Mouse (Mus musculus) adrenal gland, adult 2 months (tissue): Measurements from ENCODE around the gene Fam204a. TPM values are rescaled to one million over a fixed set of nuclear protein-coding genes. Genes with fewer than 3 reads are reported as not detected.
A peak's percentile ranks its signal among the peaks of the same experiment; 100 is the strongest.

ENCODE experiments used
- DNase-seq: peaks from one replicate; pipeline ENCODE4 v3.0.0; 2021
- long read RNA-seq: library from polyadenylated mRNA; stranded (forward); transcript quantifications from one replicate; pipeline ENCODE4 v2.0.0, GENCODE M21; 2021
- polyA plus RNA-seq: library from polyadenylated mRNA; depleted of rRNA; stranded (reverse); fragments of >200 nt; gene quantifications from 2 replicates; pipeline ENCODE4 v1.2.3, GENCODE M21; 2012; rRNA removed
- total RNA-seq, 2 experiments: library from RNA; stranded (reverse); gene quantifications; 2 replicates each; pipeline ENCODE4 v1.2.3; 2021

Gene Fam204a
- 10 to 100 TPM; 23.1 to 32.7 TPM for total RNA-seq
- polyA plus RNA-seq, result 4.4 and 7.6 TPM in 2 replicates
- long read RNA-seq, transcript Fam204a-201 (8 exons, 2,035 nt), result major isoform, 7 of 32 reads
- long read RNA-seq, transcript Fam204a-206 (8 exons, 951 nt), result minor isoform, 6 of 32 reads
- long read RNA-seq, partial matches to known transcripts, result 1 of 32 reads
- long read RNA-seq, other reads (novel, unspliced or antisense), result 18 of 32 reads

DNA sequence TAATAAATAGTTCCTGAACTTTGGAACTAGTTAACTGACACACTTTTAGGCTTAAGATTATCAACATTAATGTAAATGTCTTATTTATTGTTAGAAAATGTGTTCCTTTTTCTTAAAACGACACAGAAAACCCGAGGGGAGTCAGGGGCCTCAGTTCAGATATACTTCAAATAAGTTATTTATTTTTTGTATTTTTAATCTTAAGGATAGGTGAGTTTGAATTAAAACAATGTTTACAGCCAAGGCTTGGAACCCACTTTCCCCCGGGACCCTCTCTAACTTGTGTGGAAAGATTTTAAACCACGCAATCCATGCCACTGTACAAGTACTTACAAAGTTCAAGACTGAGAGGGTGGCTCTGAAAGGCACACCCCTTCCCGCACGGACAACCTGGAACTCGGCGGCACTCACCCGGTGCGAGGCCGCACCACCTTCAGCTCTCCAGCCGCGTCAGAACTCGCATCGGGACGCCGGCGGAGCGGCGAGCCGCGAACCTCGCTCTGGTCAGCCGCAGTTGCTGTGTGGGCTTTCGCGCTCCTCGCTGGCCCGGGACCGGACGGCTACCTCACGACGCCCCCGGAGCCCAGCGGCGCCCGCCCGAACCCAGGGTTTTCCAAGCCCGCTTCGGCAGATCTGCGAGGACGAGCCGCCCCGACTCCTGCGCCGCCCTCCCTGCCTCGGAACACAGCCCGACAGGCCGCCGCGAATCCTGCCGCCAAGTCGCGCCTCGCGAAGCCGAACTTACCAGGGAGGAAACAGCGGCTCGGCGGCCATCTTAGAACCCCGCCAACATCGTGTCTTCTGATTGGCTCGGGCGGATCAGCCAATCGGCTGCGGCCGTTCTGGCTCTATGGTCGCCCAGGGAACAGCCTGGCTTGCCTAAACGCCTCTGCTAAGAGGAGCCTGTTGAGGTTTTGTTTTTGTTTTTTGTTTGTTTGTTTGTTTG is at the start of gene Fam204a:
Gene Fam204a (minus strand): TSS at position 803 of the 946 bp plus-strand sequence.
- DNase-seq, result peak; percentile 96

DNA sequence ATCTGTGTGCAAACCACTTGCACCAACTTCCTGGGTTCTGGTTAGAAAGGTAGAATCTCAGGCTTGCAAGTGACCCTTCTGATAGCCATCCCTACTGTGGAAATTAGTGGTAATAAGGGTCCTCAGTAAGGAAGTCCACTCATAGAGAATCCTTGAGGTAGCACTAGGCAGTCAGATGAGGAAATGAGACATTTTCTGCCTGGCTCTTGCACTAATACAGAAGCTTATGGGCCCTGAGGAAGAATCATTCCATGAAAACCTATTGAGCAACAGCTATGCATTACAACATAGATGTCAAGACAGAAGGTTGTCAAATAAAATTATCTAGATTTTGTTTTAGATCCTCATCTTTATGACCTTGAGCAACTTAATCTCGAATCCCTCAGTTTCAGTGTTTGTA is 39.3 kb upstream of the Fam204a start:
- no peak for DNase-seq

DNA sequence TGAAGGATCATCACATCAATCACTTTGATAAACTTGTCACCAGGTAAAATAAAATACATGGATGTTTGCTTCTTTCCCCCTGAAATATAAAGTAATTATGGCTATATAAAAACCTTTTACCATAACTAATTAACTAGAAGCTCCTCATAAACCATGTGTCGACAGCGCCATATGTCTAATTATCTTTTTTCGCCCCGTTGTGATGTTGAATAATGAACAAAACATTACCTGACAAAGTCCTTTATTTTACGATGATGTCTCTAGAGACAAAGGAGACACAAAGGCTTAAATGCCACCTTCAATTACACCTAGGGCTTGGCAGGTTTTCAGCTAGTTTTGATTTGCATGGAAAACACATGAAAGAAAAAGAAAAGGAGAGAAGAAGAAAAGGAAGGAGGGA is 34.2 kb upstream of the Fam204a start:
- no peak for DNase-seq

- DNase-seq, result no peak
Observed at GRCm38 (mm10) chr19:60252021-60252420, 25.5 kb upstream of the Fam204a start.

DNA sequence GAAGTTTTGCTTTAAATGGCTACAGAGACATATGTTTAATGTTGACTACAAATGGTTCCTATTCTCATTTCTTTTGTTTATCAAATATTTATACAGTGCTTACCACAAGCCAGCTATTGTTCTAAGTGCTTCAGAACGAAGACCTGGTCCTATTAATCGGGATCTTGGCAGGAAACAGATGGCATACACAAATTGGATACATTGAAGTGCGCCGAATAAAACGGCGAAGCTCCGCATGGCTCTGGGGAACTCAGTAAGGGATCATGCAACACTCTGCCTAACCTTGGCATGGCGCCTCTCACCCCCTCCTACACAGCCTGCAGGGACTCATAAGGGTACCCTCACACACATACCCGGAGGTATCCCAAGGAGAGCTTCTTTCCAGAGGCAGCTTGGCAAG is 24.7 kb upstream of the Fam204a start:
- no peak for DNase-seq

DNA sequence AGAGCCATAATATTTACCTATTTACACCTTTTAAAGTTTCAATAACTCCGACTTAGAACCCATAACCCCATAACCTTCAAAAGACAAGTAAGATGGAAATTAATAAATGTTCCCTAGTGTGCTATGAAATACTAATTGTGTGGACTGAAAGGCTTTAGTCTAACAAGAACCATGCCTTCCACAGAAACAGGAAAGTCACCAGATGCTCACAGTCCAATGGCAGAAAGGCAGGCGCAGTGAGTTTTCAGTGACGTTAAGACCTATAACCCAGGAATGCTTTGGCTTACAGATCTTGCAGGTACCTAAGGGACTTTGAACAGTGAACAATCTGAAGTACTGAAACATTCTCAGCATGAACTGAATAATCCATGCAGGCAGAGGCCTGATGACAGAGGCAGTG is 18.7 kb upstream of the Fam204a start:
- DNase-seq, result no peak

DNA sequence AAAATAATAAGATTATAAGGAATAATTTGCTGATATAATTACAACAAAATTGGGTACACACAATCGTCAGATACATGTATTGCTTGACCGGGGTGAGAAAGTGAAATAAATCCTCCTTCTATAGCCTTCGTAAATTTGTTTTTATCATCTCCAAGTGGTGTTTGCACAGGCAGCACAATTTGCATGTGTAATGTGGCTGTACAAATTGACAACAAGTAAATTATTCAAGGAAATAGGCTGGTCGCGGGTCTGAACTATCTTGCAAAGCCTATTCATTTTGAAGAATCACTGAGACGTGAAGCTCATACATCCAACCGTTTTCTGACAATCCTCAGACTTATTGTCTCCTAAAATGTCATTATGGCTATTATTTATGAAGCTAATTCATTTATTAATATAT is 16.1 kb upstream of the Fam204a start:
- DNase-seq, result no peak

- DNase-seq, result no peak
Observed at GRCm38 (mm10) chr19:60241916-60242602, 15.6 kb upstream of the Fam204a start.

GRCm38 (mm10) chr19:60231542-60231941 is 5.0 kb upstream of the Fam204a start:
- DNase-seq, result no peak

- DNase-seq, result no peak
Observed at GRCm38 (mm10) chr19:60226845-60227235, 339 bp upstream of the Fam204a start.

DNA sequence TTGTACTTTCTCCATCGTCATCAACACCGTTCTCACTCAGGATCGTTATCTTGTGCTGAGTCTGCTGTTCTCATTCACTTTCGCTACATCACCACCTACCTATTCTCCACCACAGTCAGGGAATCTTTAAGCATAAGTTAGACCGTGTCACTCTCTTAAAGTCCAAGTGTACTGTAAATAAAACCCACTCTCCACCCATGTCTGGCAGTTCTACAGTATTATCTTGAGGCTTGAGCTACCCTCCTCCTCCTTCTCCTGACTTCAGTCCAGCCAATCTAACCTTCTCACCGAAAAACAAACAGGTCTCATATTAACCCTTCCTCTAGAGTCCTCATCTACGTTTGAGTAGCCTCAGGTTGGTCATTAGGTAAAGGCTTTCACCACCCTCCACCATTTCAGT is 7.1 kb downstream of the Fam204a start:
- DNase-seq, result no peak

DNA sequence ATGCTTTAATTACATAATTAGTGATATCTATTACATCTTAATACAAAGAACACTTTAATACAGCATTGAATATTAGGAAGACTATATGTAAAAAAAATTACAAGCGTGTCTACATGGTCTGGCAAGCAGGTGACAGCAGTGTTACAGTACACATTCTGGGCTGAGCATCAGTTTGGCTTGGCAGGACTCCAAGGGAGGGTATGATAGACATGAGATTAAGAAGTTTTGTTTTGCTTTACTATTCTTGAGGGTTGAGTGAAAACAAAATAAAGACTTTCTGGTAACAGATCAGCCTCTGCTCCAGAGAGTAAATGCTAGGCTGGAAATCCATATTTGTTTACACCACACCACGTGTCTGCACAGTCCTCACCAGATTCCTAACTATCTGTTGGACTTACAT is 8.5 kb downstream of the Fam204a start:
- DNase-seq, result no peak

DNA sequence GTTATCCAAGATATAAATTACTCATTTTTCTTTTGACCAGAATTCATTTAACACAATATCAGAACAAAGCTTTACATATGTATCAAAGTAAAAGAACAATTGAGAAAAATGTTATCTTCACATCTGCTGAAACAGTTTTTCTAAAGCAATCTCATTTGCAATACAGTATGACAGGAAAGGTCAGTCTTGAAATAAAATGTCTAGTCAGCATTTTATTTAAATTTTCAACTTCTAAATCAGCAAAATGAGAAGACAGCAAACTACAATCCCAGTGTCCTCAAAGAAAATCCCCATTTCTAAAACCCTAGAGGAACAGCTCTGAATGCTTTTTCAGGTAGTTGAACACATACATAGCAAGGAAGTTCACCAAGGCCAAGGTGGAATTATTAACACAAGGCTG is 18.3 kb downstream of the Fam204a start:
- no peak for DNase-seq

DNA sequence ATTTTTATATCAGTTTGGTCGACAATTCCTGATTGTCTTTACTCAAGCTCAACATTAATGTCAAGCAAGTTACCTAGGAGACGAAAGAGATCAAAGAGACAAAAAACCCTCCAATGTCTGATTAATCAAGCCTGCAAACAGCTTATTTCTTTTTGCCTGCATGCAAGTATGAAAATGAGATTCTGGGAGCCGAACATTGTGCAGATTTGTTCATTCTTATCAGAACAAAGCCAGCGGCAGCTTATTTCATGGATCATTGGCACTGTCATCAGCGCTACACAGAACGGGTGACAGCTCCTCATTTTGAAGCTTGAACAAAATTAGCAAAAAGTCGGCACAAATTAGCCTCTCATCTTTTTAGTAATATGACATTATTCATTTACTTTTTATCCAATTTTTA is 22.3 kb downstream of the Fam204a start:
- no peak for DNase-seq

DNA sequence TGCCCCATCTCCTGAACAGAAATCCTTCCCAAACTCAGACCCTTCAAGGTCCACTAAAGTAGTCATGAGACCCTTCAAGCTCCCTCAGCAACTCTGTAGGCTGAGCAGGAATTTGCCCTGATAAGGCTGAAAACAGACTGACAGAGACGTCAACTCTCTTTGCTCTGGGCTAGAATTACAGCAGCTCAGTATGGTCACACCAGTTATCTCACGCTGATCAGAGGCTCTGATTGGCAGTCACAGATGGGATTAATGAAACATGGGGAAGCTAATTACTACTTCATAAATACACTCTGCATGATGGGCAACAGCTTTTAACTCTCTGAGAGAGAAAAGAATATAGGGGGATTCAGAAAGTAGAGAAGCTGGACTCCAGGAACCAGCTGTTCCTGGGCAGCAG is 26.2 kb downstream of the Fam204a start:
- no peak for DNase-seq

GRCm38 (mm10) chr19:60199152-60199551 is 27.3 kb downstream of the Fam204a start:
- DNase-seq, result no peak

DNA sequence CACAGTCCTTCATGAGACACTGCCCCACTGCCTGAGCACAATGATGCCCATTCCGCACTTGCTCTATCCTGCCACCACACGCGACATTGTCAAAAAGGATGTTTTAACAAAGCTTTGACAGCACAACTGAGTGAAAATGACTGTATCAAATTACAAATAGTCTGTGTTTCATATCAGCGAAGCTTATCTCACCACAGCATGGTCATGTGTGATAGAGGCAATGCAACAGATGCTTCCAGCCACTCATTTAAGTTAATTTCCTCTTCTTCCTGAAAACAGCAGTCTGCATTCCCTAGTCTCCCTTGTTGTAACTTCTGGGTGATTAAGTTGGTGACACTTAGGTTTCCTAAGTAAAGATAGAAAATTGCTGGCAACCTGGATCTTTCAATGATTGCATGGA is 33.7 kb downstream of the Fam204a start:
- no peak for DNase-seq

DNA sequence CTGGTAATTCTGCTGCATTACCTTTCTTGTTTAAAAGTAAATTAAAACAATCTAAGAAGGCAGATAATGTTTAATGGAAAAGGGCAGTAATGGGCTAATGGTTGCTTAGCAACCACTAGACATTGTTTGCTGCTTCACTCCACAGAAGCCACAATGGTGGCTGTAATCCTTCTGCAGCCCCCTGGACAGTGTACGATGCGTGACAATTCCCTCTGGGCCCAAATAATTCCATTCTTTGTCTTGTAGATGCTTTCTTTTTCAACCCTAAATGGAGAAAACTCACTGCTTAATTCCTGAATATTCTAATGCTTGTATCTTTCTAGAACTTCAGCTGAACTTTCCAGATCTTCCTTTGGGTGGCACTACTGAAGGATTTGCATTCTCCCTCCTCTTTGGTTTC is 37.3 kb downstream of the Fam204a start:
- no peak for DNase-seq

DNA sequence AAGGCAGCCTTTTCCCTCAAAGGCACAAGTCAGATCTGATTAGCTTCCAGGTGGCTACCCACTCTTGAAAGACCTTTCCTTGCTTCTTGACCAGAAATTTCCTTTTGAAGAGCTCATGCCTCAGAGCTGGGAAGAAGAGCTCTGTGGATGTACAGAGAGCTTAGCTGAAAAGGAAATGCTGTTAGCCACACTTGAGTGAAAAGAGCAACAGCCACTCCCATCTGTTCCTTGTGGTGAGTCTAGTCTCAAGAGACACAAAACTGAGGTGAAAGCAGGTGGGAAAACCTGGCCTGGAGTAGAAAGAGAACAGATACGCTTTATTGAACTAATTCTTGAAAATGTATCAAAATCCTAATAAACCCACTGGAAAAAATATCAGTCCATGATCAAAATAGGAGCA is 43.6 kb downstream of the Fam204a start:
- no peak for DNase-seq

DNA sequence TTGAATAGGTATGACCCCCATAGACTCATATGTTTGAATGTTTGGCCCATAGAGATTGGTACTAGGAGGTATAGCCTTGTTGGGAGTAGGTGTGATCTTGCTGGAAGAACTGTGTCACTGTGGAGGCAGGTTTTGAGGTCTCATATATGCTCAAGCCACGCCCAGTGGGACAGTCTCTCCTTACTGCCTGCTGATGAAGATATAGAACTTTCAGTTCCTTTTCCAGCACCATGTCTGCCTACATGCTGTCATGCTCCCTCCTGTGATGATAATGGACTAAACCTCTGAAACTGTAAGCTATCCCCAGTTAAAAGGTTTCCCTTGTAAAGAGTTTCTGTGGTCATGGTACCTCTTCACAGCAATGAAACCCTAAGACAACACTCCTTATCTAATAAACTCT is 44.3 kb downstream of the Fam204a start:
- DNase-seq, result no peak

GRCm38 (mm10) chr19:60178771-60179563 is 47.5 kb downstream of the Fam204a start:
- DNase-seq, result no peak

DNA sequence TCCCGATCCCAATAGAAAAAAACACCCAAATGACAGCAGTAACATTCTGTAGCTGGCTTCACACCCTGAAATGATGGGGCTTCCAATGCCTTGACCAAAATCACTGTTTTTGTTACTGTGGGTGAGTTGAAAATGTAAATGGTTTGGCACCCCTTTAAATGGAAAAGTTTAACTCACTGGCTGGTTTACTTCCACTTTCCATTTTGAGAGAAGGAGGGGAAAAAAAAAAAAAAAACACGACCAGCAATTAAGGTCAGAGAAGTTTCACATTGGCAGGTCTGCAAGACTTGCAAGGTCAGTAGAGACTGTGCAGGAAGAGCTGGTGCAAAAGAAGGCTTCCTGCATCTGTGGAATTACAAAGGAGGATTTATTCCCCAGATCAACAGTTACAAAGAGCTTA is 61.1 kb downstream of the Fam204a start:
- peak; percentile 27 for DNase-seq
